Mouse (Mus musculus): ENCODE data around the gene Tnpo3.

The Tnpo3 gene

GRCm38 (mm10) chr6:29528165-29528505 is 81.6 kb downstream of the Tnpo3 start:
- Histone ChIP-seq H3K4me1 (replicated peaks; ENCODE audit: low read depth, low read length) (peaks cover 51% of the 10 kb centered on the region), H3K27me3 (ENCODE audit: insufficient read depth, low read length) (peaks cover 74% of the 10 kb centered on the region), H3K4me3 (replicated peaks; ENCODE audit: low read length) (peak overlapping the region; percentile 79), H3K36me3 (ENCODE audit: insufficient read depth, low read length) (no peaks in the 10 kb centered on the region), H3K9me3 (ENCODE audit: low read length) (no peaks in the 10 kb centered on the region)
- TF ChIP-seq CTCF (conservative IDR thresholded peaks at IDR 0.05; ENCODE audit: low read length) (no peak), POU5F1 (IDR thresholded peaks at IDR 0.05; ENCODE audit: borderline replicate concordance, low read length) (no peak), NANOG (IDR thresholded peaks at IDR 0.05; ENCODE audit: borderline replicate concordance, low read length) (no peak)

DNA sequence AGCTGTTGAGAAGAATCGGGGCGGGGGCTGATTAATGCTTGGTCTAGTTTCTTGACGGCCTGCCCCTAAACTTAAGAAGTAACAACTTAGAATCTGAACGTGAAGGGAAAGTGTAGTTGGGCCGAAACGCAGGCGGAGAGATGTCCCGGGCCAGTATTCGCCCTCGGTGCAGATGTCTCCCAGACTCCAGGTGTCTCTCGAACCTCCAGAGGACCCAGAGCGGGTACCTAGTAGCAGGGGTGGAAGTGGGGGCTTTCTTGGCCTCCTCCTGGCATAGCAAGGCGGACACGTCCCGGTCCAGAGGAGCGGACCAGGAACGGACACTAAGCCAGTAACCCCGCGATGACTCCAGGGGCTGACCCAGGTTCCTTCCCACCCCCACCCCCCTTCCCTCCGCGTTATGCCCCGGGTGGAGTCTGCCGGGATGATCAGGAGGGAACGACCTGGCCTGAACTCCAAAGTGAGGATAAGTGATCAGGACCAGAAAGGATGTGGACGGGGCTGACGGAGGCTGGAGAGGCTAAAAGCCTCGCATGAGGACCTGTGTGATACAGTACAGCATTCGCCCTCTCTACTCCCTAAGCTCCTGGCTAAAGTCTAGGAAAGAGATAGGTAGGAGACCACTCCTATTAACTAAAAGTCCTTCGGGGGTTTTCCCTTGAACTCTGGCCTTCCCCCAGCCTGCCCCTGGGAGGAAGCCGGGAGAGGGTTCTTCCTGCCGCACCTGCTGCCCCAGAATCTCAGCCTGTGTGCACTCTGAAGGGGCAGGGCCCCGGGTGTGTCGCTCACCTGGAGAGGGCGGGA is 82.1 kb downstream of the Tnpo3 start:
- peaks cover 80% of the 10 kb centered on the region for H3K27me3 ChIP-seq (ENCODE audit: insufficient read depth, low read length)
- no peaks in the 10 kb centered on the region for H3K9me3 ChIP-seq (ENCODE audit: low read length)
- no peaks in the 10 kb centered on the region for H3K36me3 ChIP-seq (ENCODE audit: insufficient read depth, low read length)
- TF ChIP-seq POU5F1 (IDR thresholded peaks at IDR 0.05; ENCODE audit: borderline replicate concordance, low read length) (no peak), NANOG (IDR thresholded peaks at IDR 0.05; ENCODE audit: borderline replicate concordance, low read length) (no peak), CTCF (conservative IDR thresholded peaks at IDR 0.05; ENCODE audit: low read length) (no peak)
- peak overlapping the region; percentile 79 for H3K4me3 ChIP-seq (replicated peaks; ENCODE audit: low read length)
- peaks cover 51% of the 10 kb centered on the region for H3K4me1 ChIP-seq (replicated peaks; ENCODE audit: low read depth, low read length)

DNA sequence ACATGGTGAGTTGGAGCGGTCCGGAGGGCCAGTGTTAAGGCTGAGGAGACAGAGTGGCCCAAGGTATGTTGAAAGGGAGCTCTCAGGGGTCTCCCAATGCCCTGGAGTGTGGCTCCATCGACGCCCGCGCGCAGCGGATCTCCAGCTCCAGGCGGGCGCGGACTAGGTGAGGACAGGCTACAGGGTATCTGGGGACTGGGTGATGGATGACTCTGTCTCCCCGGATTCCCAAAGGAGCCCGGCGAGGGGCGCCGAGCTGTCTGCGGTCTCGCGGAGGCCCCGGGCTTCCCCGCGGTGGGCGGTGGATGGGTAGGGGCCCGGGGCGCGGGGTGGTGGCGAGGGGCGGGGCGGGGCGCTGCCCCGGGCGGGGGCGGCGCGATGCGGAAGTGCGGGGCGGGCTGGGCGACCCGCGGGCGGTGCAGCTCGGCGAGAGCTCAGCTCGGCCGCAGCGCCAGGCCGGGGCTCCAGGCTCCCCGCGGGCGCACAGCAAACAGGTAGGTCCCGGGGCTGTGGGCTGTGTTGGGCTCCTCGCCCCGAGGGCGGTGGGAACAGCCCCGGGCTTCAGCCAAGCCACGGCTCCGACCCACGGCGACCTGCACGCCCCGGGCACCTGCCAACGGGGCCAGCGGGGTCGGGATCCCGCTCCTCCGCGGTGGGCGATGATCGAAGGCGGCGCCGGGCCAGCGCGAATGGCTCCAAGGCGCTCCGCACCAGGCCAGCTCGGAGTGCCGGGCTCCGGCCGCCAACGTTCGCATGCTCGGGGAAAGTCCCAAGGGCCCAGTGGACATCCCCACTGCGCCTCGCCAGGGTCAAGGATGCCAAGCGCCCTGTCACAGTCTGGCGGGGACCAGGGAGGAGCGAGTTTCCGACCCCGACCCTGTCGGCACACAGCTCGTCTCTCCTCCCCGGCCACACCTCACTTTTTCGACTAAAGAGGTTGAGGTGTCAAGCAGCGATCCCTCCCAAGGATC is 83.1 kb downstream of the Tnpo3 start, which contains the start of gene Irf5:
TSS of gene Irf5 (plus strand) at position 345 of the 971 bp plus-strand sequence.
- H3K27me3 ChIP-seq (ENCODE audit: insufficient read depth, low read length): peaks cover 85% of the 10 kb centered on the region

GRCm38 (mm10) chr6:29525256-29525655 is 84.4 kb downstream of the Tnpo3 start:
- peaks cover 3% of the 10 kb centered on the region; the same call in 1 of the 2 replicates for H3K9me3 ChIP-seq (ENCODE audit: low read length)
- peaks cover 39% of the 10 kb centered on the region for H3K4me1 ChIP-seq (replicated peaks; ENCODE audit: low read depth, low read length)
- TF ChIP-seq NANOG (IDR thresholded peaks at IDR 0.05; ENCODE audit: borderline replicate concordance, low read length): no peak
- TF ChIP-seq CTCF (conservative IDR thresholded peaks at IDR 0.05; ENCODE audit: low read length): peak; percentile 88
- TF ChIP-seq POU5F1 (IDR thresholded peaks at IDR 0.05; ENCODE audit: borderline replicate concordance, low read length): no peak
- no peaks in the 10 kb centered on the region for H3K36me3 ChIP-seq (ENCODE audit: insufficient read depth, low read length)
- H3K27me3 ChIP-seq (ENCODE audit: insufficient read depth, low read length): peaks cover 78% of the 10 kb centered on the region
- H3K4me3 ChIP-seq (replicated peaks; ENCODE audit: low read length): no peak overlapping the region

More for the DNA sequence above, 83.1 kb downstream of the Tnpo3 start, which contains the start of gene Irf5:
- Histone ChIP-seq H3K4me3 (replicated peaks; ENCODE audit: low read length) (peak within 1 kb of the TSS; percentile 79), H3K4me1 (replicated peaks; ENCODE audit: low read depth, low read length) (peaks cover 51% of the 10 kb centered on the region), H3K36me3 (ENCODE audit: insufficient read depth, low read length) (no peaks in the 10 kb centered on the region), H3K9me3 (ENCODE audit: low read length) (no peaks in the 10 kb centered on the region)
- TF ChIP-seq POU5F1 (IDR thresholded peaks at IDR 0.05; ENCODE audit: borderline replicate concordance, low read length): no peak
- TF ChIP-seq CTCF (conservative IDR thresholded peaks at IDR 0.05; ENCODE audit: low read length): no peak

- Histone ChIP-seq H3K4me3 (replicated peaks; ENCODE audit: low read length) (no peak overlapping the region), H3K4me1 (replicated peaks; ENCODE audit: low read depth, low read length) (peaks cover 27% of the 10 kb centered on the region), H3K9me3 (ENCODE audit: low read length) (peaks cover 8% of the 10 kb centered on the region; the same call in 1 of the 2 replicates), H3K36me3 (ENCODE audit: insufficient read depth, low read length) (no peaks in the 10 kb centered on the region), H3K27me3 (ENCODE audit: insufficient read depth, low read length) (peaks cover 68% of the 10 kb centered on the region)
- TF ChIP-seq CTCF (conservative IDR thresholded peaks at IDR 0.05; ENCODE audit: low read length) (no peak), NANOG (IDR thresholded peaks at IDR 0.05; ENCODE audit: borderline replicate concordance, low read length) (no peak), POU5F1 (IDR thresholded peaks at IDR 0.05; ENCODE audit: borderline replicate concordance, low read length) (no peak)
These were observed 85.6 kb downstream of the Tnpo3 start for GRCm38 (mm10) chr6:29524034-29524489.

- TF ChIP-seq POU5F1 (IDR thresholded peaks at IDR 0.05; ENCODE audit: borderline replicate concordance, low read length) (no peak), NANOG (IDR thresholded peaks at IDR 0.05; ENCODE audit: borderline replicate concordance, low read length) (no peak), CTCF (conservative IDR thresholded peaks at IDR 0.05; ENCODE audit: low read length) (no peak)
- Histone ChIP-seq H3K4me3 (replicated peaks; ENCODE audit: low read length) (no peak overlapping the region), H3K9me3 (ENCODE audit: low read length) (peaks cover 8% of the 10 kb centered on the region; the same call in 1 of the 2 replicates), H3K27me3 (ENCODE audit: insufficient read depth, low read length) (peaks cover 65% of the 10 kb centered on the region), H3K36me3 (ENCODE audit: insufficient read depth, low read length) (no peaks in the 10 kb centered on the region), H3K4me1 (replicated peaks; ENCODE audit: low read depth, low read length) (peaks cover 21% of the 10 kb centered on the region)
These were observed 86.2 kb downstream of the Tnpo3 start for GRCm38 (mm10) chr6:29523301-29524033.

- Histone ChIP-seq H3K4me3 (replicated peaks; ENCODE audit: low read length) (no peak overlapping the region), H3K27me3 (ENCODE audit: insufficient read depth, low read length) (peaks cover 64% of the 10 kb centered on the region), H3K36me3 (ENCODE audit: insufficient read depth, low read length) (no peaks in the 10 kb centered on the region), H3K9me3 (ENCODE audit: low read length) (peaks cover 8% of the 10 kb centered on the region; the same call in 1 of the 2 replicates), H3K4me1 (replicated peaks; ENCODE audit: low read depth, low read length) (peaks cover 14% of the 10 kb centered on the region)
- TF ChIP-seq NANOG (IDR thresholded peaks at IDR 0.05; ENCODE audit: borderline replicate concordance, low read length): no peak
- TF ChIP-seq CTCF (conservative IDR thresholded peaks at IDR 0.05; ENCODE audit: low read length): no peak
- no peak for TF ChIP-seq POU5F1 (IDR thresholded peaks at IDR 0.05; ENCODE audit: borderline replicate concordance, low read length)
These were observed 86.9 kb downstream of the Tnpo3 start for GRCm38 (mm10) chr6:29522626-29523300.

Data from E14TG2a.4 (cell line).